Mouse (Mus musculus): ENCODE measurements at regions not wholly inside any gene's neighbourhood (a gene's known extent, or its start where the extent isn't known, plus 50 kb on each side); places are given as distances from the start of the nearest gene placed in this dataset.

GRCm38 (mm10) chr3:15223266-15223665 is 108.8 kb downstream of the Gm9733 start:
- Histone ChIP-seq H3K36me3 (ENCODE audit: insufficient read depth) (no peaks in the 10 kb centered on the region), H3K4me1 (ENCODE audit: insufficient read depth) (no peaks in the 10 kb centered on the region), H3K9ac (no peak overlapping the region), H3K9me3 (ENCODE audit: low read depth, low read length) (no peaks in the 10 kb centered on the region), H3K4me2 (no peak overlapping the region), H3K4me3 (ENCODE audit: low read depth, low read length) (no peak overlapping the region), H3K27ac (ENCODE audit: low read depth) (no peak overlapping the region), H3K27me3 (ENCODE audit: insufficient read depth, low read length) (no peaks in the 10 kb centered on the region)
- 84% methylated on average over 6 of the region's 6 CpGs for WGBS
- no peak for DNase-seq
- TF ChIP-seq CTCF (IDR thresholded peaks at IDR 0.05; ENCODE audit: low read depth) = no peak
- no peak for ATAC-seq (ENCODE audit: insufficient read depth)

- Histone ChIP-seq H3K4me1 (ENCODE audit: insufficient read depth) (no peaks in the 10 kb centered on the region), H3K9me3 (ENCODE audit: low read depth, low read length) (no peaks in the 10 kb centered on the region), H3K27me3 (ENCODE audit: insufficient read depth, low read length) (no peaks in the 10 kb centered on the region), H3K4me2 (no peak overlapping the region), H3K9ac (no peak overlapping the region), H3K27ac (ENCODE audit: low read depth) (no peak overlapping the region), H3K4me3 (ENCODE audit: low read depth, low read length) (no peak overlapping the region), H3K36me3 (ENCODE audit: insufficient read depth) (no peaks in the 10 kb centered on the region)
- no peak for TF ChIP-seq CTCF (IDR thresholded peaks at IDR 0.05; ENCODE audit: low read depth)
- WGBS = 40% methylated on average over 1 of the region's 1 CpGs
- ATAC-seq (ENCODE audit: insufficient read depth) (no peak), DNase-seq (no peak)
Measured at GRCm38 (mm10) chr3:15224452-15224851, 107.7 kb downstream of the Gm9733 start.

- WGBS = 56% methylated on average over 2 of the region's 2 CpGs
- no peaks in the 10 kb centered on the region for H3K27me3 ChIP-seq (ENCODE audit: insufficient read depth, low read length)
- ATAC-seq (ENCODE audit: insufficient read depth) (no peak), DNase-seq (no peak)
- H3K4me3 ChIP-seq (ENCODE audit: low read depth, low read length) = no peak overlapping the region
- H3K9ac ChIP-seq = no peak overlapping the region
- H3K4me1 ChIP-seq (ENCODE audit: insufficient read depth) = no peaks in the 10 kb centered on the region
- H3K36me3 ChIP-seq (ENCODE audit: insufficient read depth) = no peaks in the 10 kb centered on the region
- H3K27ac ChIP-seq (ENCODE audit: low read depth) = no peak overlapping the region
- no peak overlapping the region for H3K4me2 ChIP-seq
- TF ChIP-seq CTCF (IDR thresholded peaks at IDR 0.05; ENCODE audit: low read depth) = no peak
- H3K9me3 ChIP-seq (ENCODE audit: low read depth, low read length) = no peaks in the 10 kb centered on the region
Measured at GRCm38 (mm10) chr3:15228641-15229040, 103.5 kb downstream of the Gm9733 start.

- H3K27me3 ChIP-seq (ENCODE audit: insufficient read depth, low read length) = no peaks in the 10 kb centered on the region
- no peak overlapping the region for H3K4me3 ChIP-seq (ENCODE audit: low read depth, low read length)
- no peaks in the 10 kb centered on the region for H3K9me3 ChIP-seq (ENCODE audit: low read depth, low read length)
- DNase-seq (no peak), ATAC-seq (ENCODE audit: insufficient read depth) (no peak)
- H3K4me2 ChIP-seq = no peak overlapping the region
- no peak for TF ChIP-seq CTCF (IDR thresholded peaks at IDR 0.05; ENCODE audit: low read depth)
- no peaks in the 10 kb centered on the region for H3K4me1 ChIP-seq (ENCODE audit: insufficient read depth)
- 74% methylated on average over 6 of the region's 6 CpGs for WGBS
- no peak overlapping the region for H3K27ac ChIP-seq (ENCODE audit: low read depth)
- H3K36me3 ChIP-seq (ENCODE audit: insufficient read depth) = no peaks in the 10 kb centered on the region
- H3K9ac ChIP-seq = no peak overlapping the region
Measured at GRCm38 (mm10) chr3:15230204-15230603, 101.9 kb downstream of the Gm9733 start.

GRCm38 (mm10) chr3:15231433-15231832 is 100.7 kb downstream of the Gm9733 start:
- Histone ChIP-seq H3K4me2 (no peak overlapping the region), H3K27me3 (ENCODE audit: insufficient read depth, low read length) (no peaks in the 10 kb centered on the region), H3K9me3 (ENCODE audit: low read depth, low read length) (no peaks in the 10 kb centered on the region), H3K4me3 (ENCODE audit: low read depth, low read length) (no peak overlapping the region), H3K27ac (ENCODE audit: low read depth) (no peak overlapping the region), H3K4me1 (ENCODE audit: insufficient read depth) (no peaks in the 10 kb centered on the region), H3K36me3 (ENCODE audit: insufficient read depth) (no peaks in the 10 kb centered on the region), H3K9ac (no peak overlapping the region)
- ATAC-seq (ENCODE audit: insufficient read depth) (no peak), DNase-seq (no peak)
- TF ChIP-seq CTCF (IDR thresholded peaks at IDR 0.05; ENCODE audit: low read depth) = no peak
- WGBS = 10% methylated on average over 3 of the region's 3 CpGs

GRCm38 (mm10) chr3:15237817-15238432 is 94.2 kb downstream of the Gm9733 start:
- TF ChIP-seq CTCF (IDR thresholded peaks at IDR 0.05; ENCODE audit: low read depth) = no peak
- H3K4me2 ChIP-seq = no peak overlapping the region
- ATAC-seq (ENCODE audit: insufficient read depth) = no peak
- WGBS = 74% methylated on average over 5 of the region's 5 CpGs
- no peak overlapping the region for H3K9ac ChIP-seq
- no peak overlapping the region for H3K27ac ChIP-seq (ENCODE audit: low read depth)
- H3K4me3 ChIP-seq (ENCODE audit: low read depth, low read length) = no peak overlapping the region
- H3K36me3 ChIP-seq (ENCODE audit: insufficient read depth) = no peaks in the 10 kb centered on the region
- no peaks in the 10 kb centered on the region for H3K27me3 ChIP-seq (ENCODE audit: insufficient read depth, low read length)
- no peaks in the 10 kb centered on the region for H3K4me1 ChIP-seq (ENCODE audit: insufficient read depth)
- H3K9me3 ChIP-seq (ENCODE audit: low read depth, low read length) = no peaks in the 10 kb centered on the region
- no peak for DNase-seq

- Histone ChIP-seq H3K27ac (ENCODE audit: low read depth) (no peak overlapping the region), H3K27me3 (ENCODE audit: insufficient read depth, low read length) (no peaks in the 10 kb centered on the region), H3K4me1 (ENCODE audit: insufficient read depth) (no peaks in the 10 kb centered on the region), H3K36me3 (ENCODE audit: insufficient read depth) (no peaks in the 10 kb centered on the region), H3K4me2 (no peak overlapping the region), H3K9me3 (ENCODE audit: low read depth, low read length) (no peaks in the 10 kb centered on the region), H3K9ac (no peak overlapping the region), H3K4me3 (ENCODE audit: low read depth, low read length) (no peak overlapping the region)
- DNase-seq (no peak), ATAC-seq (ENCODE audit: insufficient read depth) (no peak)
- TF ChIP-seq CTCF (IDR thresholded peaks at IDR 0.05; ENCODE audit: low read depth) = no peak
Measured at GRCm38 (mm10) chr3:15242388-15242787, 89.7 kb downstream of the Gm9733 start.

- 44% methylated on average over 5 of the region's 5 CpGs for WGBS
- DNase-seq (peak; percentile 29), ATAC-seq (ENCODE audit: insufficient read depth) (no peak; the same call in 1 of the 2 replicates)
- Histone ChIP-seq H3K27ac (ENCODE audit: low read depth) (no peak overlapping the region), H3K9ac (no peak overlapping the region), H3K27me3 (ENCODE audit: insufficient read depth, low read length) (no peaks in the 10 kb centered on the region), H3K4me3 (ENCODE audit: low read depth, low read length) (no peak overlapping the region), H3K4me1 (ENCODE audit: insufficient read depth) (no peaks in the 10 kb centered on the region), H3K36me3 (ENCODE audit: insufficient read depth) (no peaks in the 10 kb centered on the region), H3K4me2 (no peak overlapping the region), H3K9me3 (ENCODE audit: low read depth, low read length) (no peaks in the 10 kb centered on the region)
- no peak for TF ChIP-seq CTCF (IDR thresholded peaks at IDR 0.05; ENCODE audit: low read depth)
Measured at GRCm38 (mm10) chr3:15243584-15243983, 88.5 kb downstream of the Gm9733 start.

Data from lung, embryonic 14.5 days (tissue).